Mouse (Mus musculus) layer of hippocampus, adult 11-12 months (tissue): Measurements from ENCODE around the gene Bckdk.
"Not testable (repeated sequence)": the region's sequence is repeated elsewhere in the genome, so short reads cannot be mapped to it uniquely, and the experiment has no call there.

Experiments
- DNase-seq: peaks from one replicate; pipeline ENCODE4 v3.0.0; 2022; ENCODE audit warnings: low spot score

Bckdk gene

GRCm38 (mm10) chr7:127930636-127931035 lies 26.8 kb downstream of the Bckdk start:
- DNase-seq, result no peak

- no peak for DNase-seq
Measured at GRCm38 (mm10) chr7:127931351-127932135, 27.7 kb downstream of the Bckdk start.

- DNase-seq, result no peak
Measured at GRCm38 (mm10) chr7:127932273-127933031, 28.6 kb downstream of the Bckdk start.

GRCm38 (mm10) chr7:127934075-127934474 lies 30.2 kb downstream of the Bckdk start:
- DNase-seq, result no peak

- peak; percentile 94 for DNase-seq
Measured at GRCm38 (mm10) chr7:127935028-127935722, 31.3 kb downstream of the Bckdk start.

- DNase-seq, result no peak
Measured at GRCm38 (mm10) chr7:127935748-127936159, 31.9 kb downstream of the Bckdk start.

GRCm38 (mm10) chr7:127936216-127936884 lies 32.5 kb downstream of the Bckdk start:
- no peak for DNase-seq

- DNase-seq, result not testable (repeated sequence)
Measured at GRCm38 (mm10) chr7:127942097-127942496, 38.2 kb downstream of the Bckdk start.

- no peak for DNase-seq
Measured at GRCm38 (mm10) chr7:127944614-127945013, 40.7 kb downstream of the Bckdk start.

- DNase-seq, result no peak
Measured at GRCm38 (mm10) chr7:127946470-127947023, 42.7 kb downstream of the Bckdk start, which contains the start of gene Prss36. Gene Prss36, minus strand, starts transcription at chr7:127946725.

- DNase-seq, result no peak
Measured at GRCm38 (mm10) chr7:127952864-127953581, 49.1 kb downstream of the Bckdk start.

- no peak for DNase-seq
Measured at GRCm38 (mm10) chr7:127959364-127959763, 55.5 kb downstream of the Bckdk start.
